Mouse (Mus musculus) cerebellum, adult 2 months (tissue): ENCODE data around the gene Rasal2. TPM values are rescaled to one million over a fixed set of nuclear protein-coding genes. Genes with fewer than 3 reads are reported as not detected.
"Not testable (repeated sequence)": the region's sequence is repeated elsewhere in the genome, so short reads cannot be mapped to it uniquely, and the experiment has no call there.

Experiments
- DNase-seq, 2 experiments: peaks; one replicate each; pipeline ENCODE4 v3.0.0; 2021
- H3K27ac ChIP-seq: fragments of 200-500 bp; 2 replicates; pipeline ENCODE4 v1.5.1; 2012; ENCODE audit warnings: low read length, control low read depth, inconsistent platforms; ENCODE audit not compliant: insufficient read depth
- H3K27me3 ChIP-seq: fragments of 200-500 bp; 2 replicates; pipeline ENCODE4 v1.6.1; 2012; ENCODE audit warnings: inconsistent platforms, mild to moderate bottlenecking, low read length, moderate library complexity; ENCODE audit not compliant: control insufficient read depth, insufficient read depth
- H3K4me1 ChIP-seq: fragments of 200-500 bp; 2 replicates; pipeline ENCODE4 v1.6.1; 2011; ENCODE audit warnings: low read length; ENCODE audit not compliant: control insufficient read depth, insufficient read depth
- H3K4me3 ChIP-seq: fragments of 200-500 bp; replicated peaks from 2 replicates; pipeline ENCODE3; 2011; ENCODE audit warnings: mild to moderate bottlenecking, low read depth, low read length, control low read depth; ENCODE audit not compliant: insufficient read depth
- CTCF ChIP-seq: fragments of 200-500 bp; IDR thresholded peaks from 2 replicates; pipeline ENCODE4 v1.5.1; 2011; ENCODE audit warnings: low read depth, mild to moderate bottlenecking, control low read depth, low read length, moderate library complexity, borderline replicate concordance; ENCODE audit not compliant: insufficient read depth
- POLR2A ChIP-seq: fragments of 200-500 bp; IDR thresholded peaks from 2 replicates; pipeline ENCODE4 v1.6.1; 2011; ENCODE audit warnings: low read length, control low read depth, borderline replicate concordance; ENCODE audit not compliant: insufficient read depth
- whole genome bisulfite sequencing: fragments of 180-500 bp; shearing (Covaris S2); methylation state at CpG from one replicate; pipeline ENCODE4 v1.1.7; 2018; 5-methylcytosine and 5-hydroxymethylcytosine counted together
- polyA plus RNA-seq: library from polyadenylated mRNA; depleted of rRNA; stranded (reverse); fragments of >200 nt; gene quantifications from 2 replicates; pipeline ENCODE4 v1.2.3, GENCODE M21; 2012

Gene Rasal2
- polyA plus RNA-seq, 1 experiment, result 14.6 TPM

DNA sequence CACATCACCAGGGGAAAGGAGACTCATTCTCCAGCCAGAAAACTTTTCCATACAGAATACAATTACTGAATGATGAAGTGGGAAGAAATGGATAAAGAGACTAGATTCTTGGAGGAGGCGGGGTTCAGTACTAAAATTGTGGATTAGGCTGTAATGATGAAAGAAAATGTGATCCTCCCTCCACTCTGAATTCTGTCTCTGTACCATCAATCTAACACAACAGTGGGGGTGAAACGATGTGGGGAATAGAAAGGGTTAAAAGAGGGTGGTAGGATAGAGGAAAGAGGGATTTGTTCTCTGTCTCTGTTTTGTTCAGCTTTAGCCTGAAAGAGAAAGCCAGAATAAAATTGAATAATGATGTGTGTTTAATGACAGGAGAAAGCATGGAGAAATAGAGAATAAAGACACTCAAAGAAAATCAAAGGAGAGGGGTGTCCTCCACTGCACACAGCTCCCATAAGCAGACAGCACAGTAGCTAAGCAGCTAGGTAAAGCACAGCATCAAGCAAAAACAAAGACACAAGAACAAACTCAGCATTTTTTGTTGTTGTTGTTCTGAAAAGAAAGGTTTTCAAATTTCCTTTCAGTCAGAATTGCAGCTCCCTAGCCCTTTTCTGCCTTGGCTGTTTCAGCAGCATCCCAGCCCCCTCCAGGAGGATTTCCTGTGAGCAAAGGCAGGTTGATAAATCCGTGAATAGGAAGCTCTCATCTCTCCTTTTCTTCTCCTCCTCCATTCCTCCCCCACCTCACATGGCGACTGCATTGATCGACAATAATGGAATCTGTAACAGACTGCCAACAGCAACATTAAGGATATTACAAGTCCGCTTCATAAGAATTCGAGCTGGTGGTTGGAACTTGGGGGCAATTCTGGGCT is 168.6 kb downstream of the Rasal2 start:
- TF ChIP-seq CTCF (no peak), POLR2A (no peak)
- DNase-seq, result no peak
- 27% methylated on average over 7 of the region's 7 CpGs for WGBS
- H3K4me3 ChIP-seq, result no peak overlapping the region
- no peak overlapping the region for H3K27ac ChIP-seq
- no peaks in the 10 kb centered on the region for H3K27me3 ChIP-seq
- peaks cover 3% of the 10 kb centered on the region; the same call in 1 of the 2 replicates for H3K4me1 ChIP-seq

- no peak for DNase-seq
- 88% methylated on average over 1 of the region's 1 CpGs for WGBS
- Histone ChIP-seq H3K4me1 (peaks cover 3% of the 10 kb centered on the region; the same call in 1 of the 2 replicates), H3K27ac (no peak overlapping the region), H3K27me3 (no peaks in the 10 kb centered on the region), H3K4me3 (no peak overlapping the region)
- TF ChIP-seq POLR2A, result no peak
- no peak for TF ChIP-seq CTCF
These were observed 172.7 kb downstream of the Rasal2 start for GRCm38 (mm10) chr1:157239687-157240086.

GRCm38 (mm10) chr1:157236650-157237344 is 175.6 kb downstream of the Rasal2 start:
- H3K4me3 ChIP-seq, H3K4me1 ChIP-seq, DNase-seq, H3K27me3 ChIP-seq, H3K27ac ChIP-seq: not testable (repeated sequence)
- WGBS, result 97% methylated on average over 4 of the region's 4 CpGs

DNA sequence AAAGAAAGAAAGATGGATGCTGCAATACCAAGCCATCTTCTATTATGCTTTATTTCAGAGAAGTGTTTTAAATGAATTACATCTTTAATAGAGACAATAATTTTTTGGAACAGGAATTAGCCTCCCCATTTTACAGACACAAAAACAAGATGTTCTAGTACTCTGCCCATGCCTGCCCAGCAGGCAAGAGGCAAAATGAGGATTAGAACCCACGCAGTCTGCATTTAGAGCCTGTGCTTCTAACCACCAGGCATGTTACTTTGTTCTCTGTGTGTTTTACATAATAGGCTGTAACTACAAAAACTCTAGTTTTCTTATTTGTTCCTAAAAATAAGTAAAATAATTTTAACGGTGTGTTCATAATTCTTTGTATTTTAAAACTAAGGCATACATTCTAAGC is 178.9 kb downstream of the Rasal2 start:
- H3K27me3 ChIP-seq, result no peaks in the 10 kb centered on the region
- H3K4me1 ChIP-seq, result no peaks in the 10 kb centered on the region
- TF ChIP-seq POLR2A, result no peak
- TF ChIP-seq CTCF, result no peak
- H3K27ac ChIP-seq, result no peak overlapping the region
- H3K4me3 ChIP-seq, result no peak overlapping the region
- no peak for DNase-seq
- WGBS, result 88% methylated on average over 2 of the region's 2 CpGs

DNA sequence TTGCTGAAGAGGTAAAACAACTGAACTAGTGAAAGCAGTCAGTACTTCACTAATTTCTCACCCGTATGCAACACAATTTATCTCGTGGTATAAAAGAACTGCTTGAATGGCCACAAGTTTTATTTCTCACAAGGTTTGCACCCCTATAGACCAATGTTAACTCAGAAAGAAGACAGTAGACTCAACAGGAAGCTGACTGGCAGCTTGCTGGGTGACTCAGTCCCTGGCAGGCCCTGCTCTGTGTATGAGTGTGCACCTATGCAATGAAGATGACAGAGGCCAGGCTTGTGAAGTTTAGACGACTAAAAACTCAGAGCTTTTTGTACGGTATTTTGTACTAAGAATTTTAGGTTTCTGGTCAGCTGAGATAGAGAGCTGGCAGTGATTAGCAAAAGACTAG is 180.0 kb downstream of the Rasal2 start:
- 67% methylated on average over 4 of the region's 4 CpGs for WGBS
- Histone ChIP-seq H3K4me3 (no peak overlapping the region), H3K4me1 (no peaks in the 10 kb centered on the region), H3K27ac (no peak overlapping the region), H3K27me3 (no peaks in the 10 kb centered on the region)
- DNase-seq, result peak in 1 of 2 experiments; percentile 16
- TF ChIP-seq CTCF (no peak), POLR2A (no peak)

GRCm38 (mm10) chr1:157231016-157231415 is 181.4 kb downstream of the Rasal2 start:
- no peak for TF ChIP-seq POLR2A
- TF ChIP-seq CTCF, result no peak
- H3K4me3 ChIP-seq, result no peak overlapping the region
- 39% methylated on average over 8 of the region's 8 CpGs for WGBS
- no peaks in the 10 kb centered on the region for H3K27me3 ChIP-seq
- H3K4me1 ChIP-seq, result no peaks in the 10 kb centered on the region
- H3K27ac ChIP-seq, result no peak overlapping the region
- peak in 1 of 2 experiments; percentile 14 for DNase-seq

- 69% methylated on average over 2 of the region's 2 CpGs for WGBS
- no peak for DNase-seq
- no peak overlapping the region for H3K27ac ChIP-seq
These were observed 182.0 kb downstream of the Rasal2 start for GRCm38 (mm10) chr1:157230386-157230785.

DNA sequence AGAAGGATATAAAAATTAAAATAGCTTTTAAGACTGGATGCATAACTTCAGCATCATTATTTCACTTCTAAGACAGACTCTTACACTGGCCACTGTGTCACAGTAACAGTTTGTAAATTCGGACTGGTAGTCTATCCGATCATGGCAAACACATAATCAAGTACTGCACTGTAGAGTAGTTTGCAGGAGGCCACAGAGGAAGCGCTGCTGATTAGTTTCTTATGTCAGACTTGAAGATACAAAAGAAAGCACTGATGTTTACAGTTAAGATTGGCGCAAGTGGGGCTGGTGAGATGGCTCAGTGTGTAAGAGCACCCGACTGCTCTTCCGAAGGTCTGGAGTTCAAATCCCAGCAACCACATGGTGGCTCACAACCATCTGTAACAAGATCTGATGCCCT is 187.4 kb downstream of the Rasal2 start:
- no peak for DNase-seq
- Histone ChIP-seq H3K4me1 (no peaks in the 10 kb centered on the region), H3K27me3 (no peaks in the 10 kb centered on the region), H3K4me3 (no peak overlapping the region), H3K27ac (no peak overlapping the region)
- 97% methylated on average over 6 of the region's 6 CpGs for WGBS
- no peak for TF ChIP-seq CTCF
- TF ChIP-seq POLR2A, result no peak

More at GRCm38 (mm10) chr1:157230386-157230785, 182.0 kb downstream of the Rasal2 start:
- H3K27me3 ChIP-seq, result no peaks in the 10 kb centered on the region
- H3K4me1 ChIP-seq, result no peaks in the 10 kb centered on the region
- H3K4me3 ChIP-seq, result no peak overlapping the region
- TF ChIP-seq CTCF, result no peak
- no peak for TF ChIP-seq POLR2A
